In the genomic region with DNA sequence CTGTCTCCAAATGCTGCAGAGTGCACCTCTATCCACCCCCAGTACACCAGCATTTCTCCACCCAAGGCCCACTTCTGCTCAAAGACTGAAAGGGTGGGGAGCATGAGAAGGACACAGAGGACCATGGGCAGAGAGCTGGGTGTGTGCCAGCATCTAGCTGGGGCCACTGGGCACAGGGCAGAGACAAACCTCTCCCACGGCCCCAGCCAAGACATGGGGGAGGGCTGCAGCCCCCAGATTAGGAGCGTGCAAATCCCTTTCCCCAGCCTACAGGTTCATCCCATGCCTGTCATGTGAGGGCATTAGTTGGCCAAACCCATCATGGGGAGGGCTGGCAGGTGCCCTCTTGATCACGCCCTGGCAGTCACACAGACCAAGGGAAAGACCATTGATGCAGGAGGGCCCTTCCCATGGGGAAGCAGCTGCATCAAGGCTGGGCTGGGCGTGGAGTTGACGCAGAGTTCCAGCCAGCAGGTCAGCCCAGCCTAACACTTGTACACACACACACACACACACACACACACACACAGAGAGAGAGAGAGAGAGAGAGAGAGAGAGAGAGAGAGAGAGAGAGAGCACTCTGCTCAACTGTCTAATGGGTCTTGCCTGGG, we compare ENCODE assay signal across 1 mouse cellular context.
A peak's percentile ranks its signal among the peaks of the same experiment; 100 is the strongest.
TF ChIP-seq lines count a peak whose summit lies in the region.

No protein-coding gene starts in this region.

TF ChIP-seq in myocyte, 11 proteins besides CTCF, POLR2A, EP300 and RAD21 (continued from another document):
- TF ChIP-seq MYOG (IDR thresholded peaks at IDR 0.05; ENCODE audit: control insufficient read depth in 1 of 3, insufficient read depth in 1 of 3, insufficient read length in 2 of 3, low read depth in 2 of 3) (peak; percentile 59 to 96 (median 89)), POLR2AphosphoS2 (IDR thresholded peaks at IDR 0.05; ENCODE audit: insufficient read length, low read depth) (no peak), CEBPB (IDR thresholded peaks at IDR 0.05; ENCODE audit: insufficient read depth, poor library complexity, severe bottlenecking) (no peak), MYOD1 (IDR thresholded peaks at IDR 0.05; ENCODE audit: control insufficient read depth in 1 of 3, insufficient read length in 2 of 3, low read depth in 2 of 3) (peak; percentile 45 to 96 (median 81)), USF1 (IDR thresholded peaks at IDR 0.05; ENCODE audit: low read depth) (peak; percentile 8), TCF12 (IDR thresholded peaks at IDR 0.05; ENCODE audit: insufficient read depth, poor library complexity, severe bottlenecking) (peak; percentile 42), TCF3 (IDR thresholded peaks at IDR 0.05; ENCODE audit: insufficient read length, low read depth) (peak; percentile 51)
